ENCODE assay signal across 8 mouse cellular contexts in the genomic region with DNA sequence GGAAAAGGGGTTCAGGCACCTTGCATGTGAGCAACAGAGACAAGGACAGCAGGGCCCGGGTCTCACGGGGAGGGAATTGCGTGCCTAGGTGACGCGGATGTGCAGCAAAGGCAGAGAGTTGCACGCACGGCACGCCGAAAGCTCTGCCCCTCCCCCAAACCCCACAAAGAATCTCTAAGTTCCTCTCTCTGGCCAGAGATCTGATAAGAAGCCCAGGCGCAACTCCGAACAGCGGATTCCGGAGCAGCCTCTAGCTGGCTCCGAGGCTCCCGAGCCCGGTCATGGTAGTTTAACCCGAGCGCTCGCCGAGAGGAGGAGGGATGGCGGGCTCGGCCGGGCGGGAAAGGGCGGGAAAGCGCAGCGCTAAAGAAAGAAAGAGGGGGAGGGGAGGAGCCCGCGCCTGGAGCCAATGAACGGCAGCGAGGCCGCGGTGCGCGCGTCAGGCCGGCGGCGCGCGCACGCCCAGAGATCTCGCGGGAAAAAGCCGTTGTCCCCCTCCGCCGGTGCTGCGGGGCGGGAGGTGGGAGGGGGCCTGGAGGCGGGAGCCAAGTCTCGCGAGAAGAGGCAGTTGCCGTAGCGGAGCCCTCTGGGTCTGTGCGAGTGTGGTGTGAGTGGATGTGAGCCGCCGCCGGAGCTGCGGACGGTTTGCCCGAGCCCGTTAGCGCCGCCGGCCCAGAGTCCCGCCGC. TPM values are rescaled to one million over a fixed set of nuclear protein-coding genes. Genes with fewer than 3 reads are reported as not detected.
A peak's percentile ranks its signal among the peaks of the same experiment; 100 is the strongest.
DNase-seq lines count a peak whose midpoint lies in the region; ATAC-seq lines count a peak whose summit lies in the region.

A gene (plus strand): TSS at position 212 of the 687 bp plus-strand sequence.

- peaks cover 21% of the 10 kb centered on the region for H3K36me3 ChIP-seq in intestine, embryonic 14.5 days (ENCODE audit: control insufficient read depth, insufficient read depth, low read length)

- intact Hi-C loops in gastrocnemius, postnatal 14 days (cut with DNase I; ENCODE audit: low total_unique reads), result no loop called here
- intact Hi-C loops in left cerebral cortex, postnatal 14 days (cut with DNase I), result loop anchor here (1.0 to 5.0 kb wide), 2 partner anchors 18 to 33 kb away; a partner anchor contains a TSS

- no peaks in the 10 kb centered on the region for H3K27me3 ChIP-seq in intestine, embryonic 14.5 days (replicated peaks; ENCODE audit: control insufficient read depth, insufficient read depth, low read length)

- peak; percentile 96 for DNase-seq in adipocyte (ENCODE audit: low spot score)
- DNase-seq in embryo, embryonic 10 days (ENCODE audit: low spot score), result peak; percentile 97
- peak; percentile 97 for DNase-seq in gastrocnemius, postnatal 14 days
- DNase-seq in intestine, embryonic 14.5 days (ENCODE audit: low spot score), result peak; percentile 97
- DNase-seq in left cerebral cortex, postnatal 14 days (ENCODE audit: low spot score in 2 of 2), result peak; percentile 95 to 96
- DNase-seq in mesoderm, embryonic 11.5 days (ENCODE audit: low read depth, low spot score), result peak; percentile 99
- DNase-seq in right cerebral cortex, postnatal 36 days (ENCODE audit: low spot score in 2 of 2), result peak; percentile 92 to 94
- DNase-seq in yolk sac, embryonic 10.5 days (ENCODE audit: low spot score), result peak; percentile 98

- H3K4me3 ChIP-seq in intestine, embryonic 14.5 days (ENCODE audit: low read depth, low read length), result peak within 1 kb of the TSS; percentile 95

- peak within 1 kb of the TSS; percentile 94 for H3K4me2 ChIP-seq in intestine, embryonic 14.5 days (ENCODE audit: low read length)

- ATAC-seq in intestine, embryonic 14.5 days (replicated peaks; ENCODE audit: low FRiP score, low TSS enrichment, low read depth), result peak; percentile 96

- H3K27ac ChIP-seq in intestine, embryonic 14.5 days (ENCODE audit: low read depth), result peak within 1 kb of the TSS; percentile 99

- H3K4me1 ChIP-seq in intestine, embryonic 14.5 days (replicated peaks; ENCODE audit: control insufficient read depth, insufficient read depth, low read length), result peaks cover 38% of the 10 kb centered on the region

- under 1% methylated on average over 65 of the region's 67 CpGs for WGBS in intestine, embryonic 14.5 days

- H3K9ac ChIP-seq in intestine, embryonic 14.5 days (ENCODE audit: low read length), result peak within 1 kb of the TSS; percentile 97

- H3K9me3 ChIP-seq in intestine, embryonic 14.5 days (ENCODE audit: control insufficient read depth, low read length), result no peaks in the 10 kb centered on the region

RNA-seq across cellular contexts. Expression of the gene that starts here (rescaled TPM):
- total RNA-seq in gastrocnemius, postnatal 14 days (2021), result 10 to 100 TPM; 30.9 to 33.0 TPM
- polyA plus RNA-seq in intestine, embryonic 14.5 days (2014; fragmentation: Nextera tagmentation; extraction: Ambion mirVana), result 271 and 273 TPM in 2 replicates
- 10 to 100 TPM; 71.0 to 77.4 TPM for total RNA-seq in left cerebral cortex, postnatal 14 days (2021)

Comparison
In these comparisons a context has a peak if more than half of its experiments do, and no peak if none do; other contexts are left out.
1. Peak in every context shown above with its lines: DNase-seq, ATAC-seq, H3K4me3 ChIP-seq and H3K27ac ChIP-seq.